Mouse (Mus musculus): ENCODE data around the gene Rpl19.

Gene Rpl19

GRCm38 (mm10) chr11:98050940-98051339 is 24.4 kb downstream of the Rpl19 start:
- DNase-seq (ENCODE audit: extremely low read depth, insufficient read length, low spot score), result no peak

DNA sequence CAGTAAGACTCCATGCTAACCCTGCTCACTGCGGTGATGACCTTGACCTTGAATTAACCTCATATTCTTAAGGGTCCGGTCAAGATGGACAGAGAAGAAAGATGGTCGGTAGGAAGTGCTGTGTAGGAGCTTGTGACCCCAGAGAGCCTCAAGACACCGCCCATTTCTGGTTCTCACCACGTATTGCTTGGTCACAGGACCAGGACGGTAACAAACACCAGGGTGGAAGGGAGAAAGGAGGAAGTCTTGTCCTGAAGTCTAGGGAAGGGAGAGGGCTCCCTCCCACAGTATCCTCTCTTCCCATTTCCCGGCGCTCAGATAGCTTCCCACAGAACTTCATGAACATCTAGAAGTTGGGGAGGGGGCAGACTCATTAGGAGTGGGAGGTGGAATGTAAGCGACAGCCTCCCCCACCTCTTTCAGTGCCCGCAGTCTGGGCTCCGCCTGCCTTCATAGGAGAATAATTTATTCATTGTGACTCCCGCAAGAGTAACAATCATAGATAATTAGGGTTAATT is 25.2 kb downstream of the Rpl19 start:
- DNase-seq (ENCODE audit: extremely low read depth, insufficient read length, low spot score), result no peak

- peak; percentile 68 for DNase-seq (ENCODE audit: extremely low read depth, insufficient read length, low spot score)
Measured at GRCm38 (mm10) chr11:98052129-98052988, 25.8 kb downstream of the Rpl19 start.

- peak; percentile 79 for DNase-seq (ENCODE audit: extremely low read depth, insufficient read length, low spot score)
Measured at GRCm38 (mm10) chr11:98052989-98053834, 26.7 kb downstream of the Rpl19 start, which contains the start of gene Stac2. Stac2 (minus strand) TSS chr11:98053462.

GRCm38 (mm10) chr11:98057466-98057865 is 31.0 kb downstream of the Rpl19 start:
- peak; percentile 92 for DNase-seq (ENCODE audit: extremely low read depth, insufficient read length, low spot score)

DNA sequence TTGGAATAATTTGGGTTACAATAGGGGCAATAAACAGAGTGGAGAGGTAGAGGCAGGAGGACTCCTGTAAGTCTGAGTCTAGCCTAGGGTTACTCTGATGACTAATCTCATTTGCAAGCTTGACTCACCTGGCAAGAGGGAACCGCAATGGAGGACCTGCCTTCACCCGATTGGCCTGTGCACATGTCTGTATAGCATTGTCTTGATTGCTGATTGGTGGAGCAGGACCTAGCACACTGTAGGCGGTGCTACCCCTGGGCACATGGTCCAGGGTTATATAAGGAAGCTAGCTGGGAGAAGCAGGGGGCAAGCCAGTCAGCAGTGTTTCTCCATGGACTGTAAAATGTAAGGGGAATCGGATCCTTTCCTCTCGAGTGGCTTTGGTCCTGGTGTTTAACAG is 31.5 kb downstream of the Rpl19 start:
- peak; percentile 82 for DNase-seq (ENCODE audit: extremely low read depth, insufficient read length, low spot score)

DNA sequence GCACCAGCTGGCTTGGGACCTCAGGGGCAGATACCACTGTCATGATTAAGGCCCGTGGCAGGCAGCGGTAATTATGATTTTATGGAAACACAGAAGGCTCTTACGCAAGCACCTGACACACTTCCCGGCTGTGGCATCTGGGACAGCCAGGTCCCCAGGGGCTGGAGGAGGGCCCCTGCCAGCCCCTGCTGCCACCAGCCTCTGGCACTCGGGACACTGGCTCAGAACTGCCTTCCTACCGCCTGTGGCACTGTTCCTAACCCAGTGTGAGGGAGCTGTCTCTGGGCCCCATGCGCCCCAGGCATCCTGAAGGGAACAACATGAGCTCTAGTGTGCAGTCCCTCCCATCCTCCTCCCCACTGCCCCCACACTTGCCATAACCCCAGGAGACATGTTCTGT is 33.2 kb downstream of the Rpl19 start:
- peak; percentile 93 for DNase-seq (ENCODE audit: extremely low read depth, insufficient read length, low spot score)

GRCm38 (mm10) chr11:98060104-98060692 is 33.7 kb downstream of the Rpl19 start:
- DNase-seq (ENCODE audit: extremely low read depth, insufficient read length, low spot score), result peak; percentile 44

GRCm38 (mm10) chr11:98061441-98061840 is 34.9 kb downstream of the Rpl19 start:
- DNase-seq (ENCODE audit: extremely low read depth, insufficient read length, low spot score), result no peak

GRCm38 (mm10) chr11:98061904-98062562 is 35.5 kb downstream of the Rpl19 start:
- peak; percentile 77 for DNase-seq (ENCODE audit: extremely low read depth, insufficient read length, low spot score)

- DNase-seq (ENCODE audit: extremely low read depth, insufficient read length, low spot score), result no peak
Measured at GRCm38 (mm10) chr11:98066201-98066600, 39.7 kb downstream of the Rpl19 start.

DNA sequence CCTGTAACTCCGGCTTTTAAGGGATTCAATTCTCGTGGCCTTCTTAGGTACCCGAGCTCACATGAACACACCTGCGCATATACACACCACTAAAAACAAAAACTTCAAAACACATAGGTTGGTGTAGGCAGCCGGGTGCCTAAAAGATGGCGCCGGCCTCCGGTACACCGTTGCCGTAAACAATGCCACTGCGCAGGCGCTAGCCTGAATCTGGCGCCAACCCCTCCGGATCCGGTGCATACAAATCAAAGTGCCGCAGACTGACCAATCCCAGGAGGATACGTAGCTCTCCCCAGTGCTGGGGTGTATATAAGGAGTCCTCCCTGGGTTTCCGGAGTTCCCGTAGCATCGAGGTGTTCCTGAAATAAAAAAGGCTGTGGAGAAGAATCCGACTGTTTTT is 40.7 kb downstream of the Rpl19 start:
- no peak for DNase-seq (ENCODE audit: extremely low read depth, insufficient read length, low spot score)

GRCm38 (mm10) chr11:98073442-98073841 is 46.9 kb downstream of the Rpl19 start:
- no peak for DNase-seq (ENCODE audit: extremely low read depth, insufficient read length, low spot score)

GRCm38 (mm10) chr11:98075195-98075808 is 48.8 kb downstream of the Rpl19 start:
- DNase-seq (ENCODE audit: extremely low read depth, insufficient read length, low spot score), result peak; percentile 69

DNA sequence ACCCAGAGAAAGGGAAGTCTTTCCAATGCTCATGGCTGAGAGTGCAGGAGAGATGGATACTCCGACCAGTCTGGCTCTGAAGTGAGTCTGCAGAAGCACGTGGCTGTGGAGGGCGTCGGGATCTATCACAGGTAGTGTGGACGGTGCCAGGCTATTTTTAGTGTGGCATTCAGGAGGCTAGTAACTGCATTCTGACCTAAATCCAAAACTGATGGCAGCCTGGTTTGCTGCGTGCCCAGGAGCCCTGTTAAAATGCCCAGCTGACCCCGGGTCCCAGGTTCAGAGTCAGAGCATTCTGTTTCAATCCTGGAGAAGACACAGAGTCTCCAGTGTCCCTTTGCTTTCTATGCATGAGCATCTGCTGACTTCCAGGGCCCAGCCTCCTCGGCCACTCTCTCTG is 50.6 kb downstream of the Rpl19 start:
- no peak for DNase-seq (ENCODE audit: extremely low read depth, insufficient read length, low spot score)
